Mouse (Mus musculus): ENCODE results near the gene Nrarp.

Gene Nrarp

DNA sequence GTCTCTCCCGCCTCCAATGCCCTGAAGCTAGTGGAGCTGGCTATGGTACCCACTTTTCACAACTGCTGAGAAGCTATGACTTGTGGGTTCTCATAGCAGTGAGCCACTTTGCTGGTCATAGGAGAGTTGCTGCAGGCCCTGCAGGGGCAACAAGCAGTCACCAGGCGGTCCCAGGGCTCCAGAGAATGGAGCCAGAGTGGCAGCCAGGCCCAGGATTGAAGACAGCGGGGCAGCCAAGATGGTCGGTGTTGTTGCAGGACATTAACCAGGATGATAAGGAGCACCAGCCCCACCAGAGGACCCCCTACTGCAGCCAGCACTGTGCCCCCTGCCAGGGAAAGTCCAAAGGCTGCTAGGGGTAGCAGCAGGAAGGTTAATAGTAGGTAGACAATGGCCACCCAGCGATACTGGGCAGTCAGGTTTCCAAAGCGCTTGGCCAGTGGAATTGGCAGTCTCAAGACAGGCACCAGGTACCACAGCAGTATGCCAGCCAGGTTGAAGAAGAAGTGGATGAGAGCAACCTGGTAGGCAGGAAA, 48.5 kb downstream of the Nrarp start:
- DNase-seq = no peak

DNA sequence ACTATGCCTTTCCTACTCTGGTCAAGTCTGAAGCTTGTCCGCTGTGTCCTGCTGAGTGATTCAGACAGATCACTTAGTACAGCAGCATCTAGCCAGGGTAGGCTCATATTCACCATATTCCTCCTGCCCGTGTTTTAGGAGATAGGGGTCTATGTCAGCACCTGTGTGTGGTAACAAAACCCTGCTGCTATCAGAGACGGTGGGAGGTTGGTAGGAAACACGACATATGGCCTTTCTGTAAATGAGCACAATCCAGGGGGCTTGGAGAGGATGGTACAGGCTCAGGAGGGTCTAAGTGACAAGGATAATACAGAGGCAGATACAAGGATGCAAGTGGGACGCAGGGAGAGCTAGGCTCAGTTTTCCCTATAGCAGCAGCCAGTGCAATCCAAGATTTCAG, 49.0 kb downstream of the Nrarp start:
- DNase-seq = no peak

GRCm38 (mm10) chr2:25230581-25230980, 50.0 kb downstream of the Nrarp start:
- DNase-seq = no peak

DNA sequence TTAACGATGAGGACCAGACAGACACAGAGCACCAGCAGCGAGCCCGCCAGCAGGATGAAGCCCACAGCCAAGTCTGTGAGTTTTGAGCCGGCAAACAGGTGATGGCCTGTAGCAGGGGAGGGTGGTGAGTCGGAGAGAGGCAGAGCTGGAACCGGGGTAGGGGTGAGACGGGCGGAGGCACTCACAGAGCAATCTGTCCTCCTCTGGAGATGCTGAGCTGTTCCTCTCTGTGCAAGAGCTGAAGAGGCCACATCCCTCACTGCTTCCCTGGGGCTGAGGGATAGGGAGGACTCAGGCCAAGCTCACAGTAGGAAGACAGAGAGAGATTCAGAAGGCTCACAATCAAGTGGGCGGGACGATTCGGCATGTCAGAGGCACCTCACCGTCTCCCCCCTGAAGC, 50.5 kb downstream of the Nrarp start:
- no peak for DNase-seq

All from kidney, postnatal 4 days (tissue).